Mouse (Mus musculus): ENCODE measurements around the gene Ppm1a. TPM values are rescaled to one million over a fixed set of nuclear protein-coding genes. Genes with fewer than 3 reads are reported as not detected.

Ppm1a gene
- polyA plus RNA-seq (2012; rRNA removed): 32.0 and 54.9 TPM in 2 replicates

DNA sequence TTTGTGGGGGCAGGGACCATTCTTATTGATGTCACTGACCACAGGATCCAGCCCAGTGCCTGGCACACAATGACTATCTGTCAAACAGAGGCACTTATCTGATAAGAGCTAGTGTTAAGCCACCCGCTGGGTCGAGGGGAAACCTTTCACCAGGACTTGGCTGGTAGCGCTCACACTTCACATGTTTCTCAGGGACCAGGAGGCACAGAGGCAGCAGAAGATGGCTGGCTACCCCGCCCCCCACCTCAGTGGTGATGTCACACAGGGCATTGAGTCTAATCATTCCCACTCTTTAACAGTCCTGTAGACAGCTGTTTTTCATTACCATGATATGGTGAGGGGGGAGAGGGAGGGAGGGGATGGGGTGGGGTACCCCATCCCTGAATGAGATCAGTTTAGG lies at the start of gene Ppm1a:
Ppm1a (plus strand) TSS at position 370 of the 400 bp plus-strand sequence.
- H3K4me3 ChIP-seq (replicated peaks; ENCODE audit: extremely low read depth, low read depth, low read length): no peak within 1 kb of the TSS
- WGBS: 33% methylated on average over 4 of the region's 4 CpGs
- TF ChIP-seq POLR2A (IDR thresholded peaks at IDR 0.05; ENCODE audit: borderline replicate concordance, extremely low read depth, low read depth, low read length) (no peak), CTCF (IDR thresholded peaks at IDR 0.05; ENCODE audit: insufficient read depth, low read length) (no peak)

DNA sequence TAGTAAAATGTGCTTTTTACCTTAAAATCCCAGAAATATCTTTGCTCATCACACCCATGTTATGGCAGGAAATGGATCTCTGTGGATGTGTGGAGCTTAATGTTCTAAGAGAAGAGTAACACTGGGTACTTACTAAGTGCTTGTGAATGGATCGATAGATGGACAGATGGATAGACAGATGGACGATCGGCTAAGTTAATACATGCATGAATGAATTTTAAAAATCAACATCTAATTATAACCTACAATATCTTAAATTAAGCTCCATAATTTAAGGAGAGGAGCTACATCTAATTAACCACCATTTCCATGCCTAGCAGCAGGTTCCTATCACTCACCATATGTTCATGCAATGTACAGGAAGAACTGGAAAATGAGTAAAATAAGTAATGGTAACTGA lies 47.3 kb upstream of the Ppm1a start:
- WGBS: 96% methylated on average over 3 of the region's 3 CpGs
- Histone ChIP-seq H3K4me3 (replicated peaks; ENCODE audit: extremely low read depth, low read depth, low read length) (no peak overlapping the region), H3K4me1 (ENCODE audit: control insufficient read depth, insufficient read depth, low read length) (no peaks in the 10 kb centered on the region)
- TF ChIP-seq CTCF (IDR thresholded peaks at IDR 0.05; ENCODE audit: insufficient read depth, low read length) (no peak), POLR2A (IDR thresholded peaks at IDR 0.05; ENCODE audit: borderline replicate concordance, extremely low read depth, low read depth, low read length) (no peak)
- no peak for DNase-seq

More for the DNA sequence above, at the start of gene Ppm1a:
- no peak for DNase-seq
- H3K4me1 ChIP-seq (ENCODE audit: control insufficient read depth, insufficient read depth, low read length): no peaks in the 10 kb centered on the region

DNA sequence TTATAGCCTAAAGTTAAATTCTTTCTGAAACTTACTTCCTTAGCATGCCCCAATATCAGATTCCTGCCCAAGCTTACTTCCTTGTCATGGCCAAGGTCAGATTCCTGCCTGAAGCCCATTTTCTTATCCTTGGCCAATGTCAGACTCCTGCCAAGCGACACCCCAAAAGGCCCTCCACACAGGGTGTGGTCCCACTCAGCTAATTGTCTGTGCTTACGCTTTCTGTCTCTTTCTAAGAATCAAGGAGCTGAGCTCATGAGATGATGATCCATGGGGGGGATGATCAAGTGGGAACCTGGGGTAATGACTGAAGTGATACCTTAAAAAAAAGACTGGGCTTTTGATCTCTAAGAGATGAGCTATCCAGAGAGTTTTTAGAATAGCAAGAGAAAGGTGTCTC lies 42.4 kb upstream of the Ppm1a start:
- no peaks in the 10 kb centered on the region for H3K4me1 ChIP-seq (ENCODE audit: control insufficient read depth, insufficient read depth, low read length)
- TF ChIP-seq CTCF (IDR thresholded peaks at IDR 0.05; ENCODE audit: insufficient read depth, low read length): no peak
- no peak for TF ChIP-seq POLR2A (IDR thresholded peaks at IDR 0.05; ENCODE audit: borderline replicate concordance, extremely low read depth, low read depth, low read length)
- DNase-seq: no peak
- WGBS: 84% methylated on average over 2 of the region's 2 CpGs
- H3K4me3 ChIP-seq (replicated peaks; ENCODE audit: extremely low read depth, low read depth, low read length): no peak overlapping the region

DNA sequence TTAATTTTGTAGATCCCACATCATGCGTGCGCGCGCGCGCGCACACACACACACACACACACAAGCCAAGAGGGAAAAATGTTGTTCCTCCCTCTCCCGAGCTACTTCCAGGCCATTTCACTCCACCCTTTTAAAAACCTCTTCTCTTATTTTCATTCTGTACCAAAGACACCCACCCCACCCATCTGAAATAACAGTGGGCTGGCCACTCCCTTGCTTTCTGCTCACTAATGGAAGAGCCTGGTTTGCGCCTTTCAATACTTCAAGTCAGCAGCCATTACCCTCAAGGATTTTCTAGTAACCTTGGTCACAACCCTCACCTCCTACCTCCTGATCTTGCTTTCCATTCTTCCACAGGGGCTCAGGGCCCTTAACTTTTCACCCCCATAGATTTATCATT lies 41.4 kb upstream of the Ppm1a start:
- WGBS: 94% methylated on average over 9 of the region's 9 CpGs

DNA sequence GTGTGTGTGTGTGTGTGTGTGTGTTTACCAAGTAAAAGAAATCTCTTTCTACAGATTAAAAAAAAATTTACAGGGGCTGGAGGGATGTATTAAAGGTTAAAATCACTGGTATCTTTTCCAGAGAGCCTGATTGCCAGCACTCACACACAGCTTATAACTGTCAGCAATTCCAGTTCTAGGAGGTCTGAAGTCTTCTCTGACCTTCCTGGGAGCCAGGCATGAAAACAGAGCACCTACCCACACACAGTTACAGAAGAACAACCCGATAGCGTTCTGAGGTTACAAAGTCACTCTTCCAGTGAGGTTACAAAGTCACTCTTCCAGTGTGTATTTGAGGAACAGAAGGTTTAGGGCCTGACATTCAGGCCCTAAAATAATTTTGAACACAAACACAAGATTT lies 38.2 kb upstream of the Ppm1a start:
- no peak for TF ChIP-seq POLR2A (IDR thresholded peaks at IDR 0.05; ENCODE audit: borderline replicate concordance, extremely low read depth, low read depth, low read length)
- no peak for TF ChIP-seq CTCF (IDR thresholded peaks at IDR 0.05; ENCODE audit: insufficient read depth, low read length)
- no peaks in the 10 kb centered on the region for H3K4me1 ChIP-seq (ENCODE audit: control insufficient read depth, insufficient read depth, low read length)
- DNase-seq: no peak
- H3K4me3 ChIP-seq (replicated peaks; ENCODE audit: extremely low read depth, low read depth, low read length): no peak overlapping the region
- 38% methylated on average over 2 of the region's 2 CpGs for WGBS

More for the DNA sequence above, 41.4 kb upstream of the Ppm1a start:
- no peaks in the 10 kb centered on the region for H3K4me1 ChIP-seq (ENCODE audit: control insufficient read depth, insufficient read depth, low read length)
- no peak overlapping the region for H3K4me3 ChIP-seq (replicated peaks; ENCODE audit: extremely low read depth, low read depth, low read length)
- TF ChIP-seq CTCF (IDR thresholded peaks at IDR 0.05; ENCODE audit: insufficient read depth, low read length): no peak
- TF ChIP-seq POLR2A (IDR thresholded peaks at IDR 0.05; ENCODE audit: borderline replicate concordance, extremely low read depth, low read depth, low read length): no peak
- no peak for DNase-seq

DNA sequence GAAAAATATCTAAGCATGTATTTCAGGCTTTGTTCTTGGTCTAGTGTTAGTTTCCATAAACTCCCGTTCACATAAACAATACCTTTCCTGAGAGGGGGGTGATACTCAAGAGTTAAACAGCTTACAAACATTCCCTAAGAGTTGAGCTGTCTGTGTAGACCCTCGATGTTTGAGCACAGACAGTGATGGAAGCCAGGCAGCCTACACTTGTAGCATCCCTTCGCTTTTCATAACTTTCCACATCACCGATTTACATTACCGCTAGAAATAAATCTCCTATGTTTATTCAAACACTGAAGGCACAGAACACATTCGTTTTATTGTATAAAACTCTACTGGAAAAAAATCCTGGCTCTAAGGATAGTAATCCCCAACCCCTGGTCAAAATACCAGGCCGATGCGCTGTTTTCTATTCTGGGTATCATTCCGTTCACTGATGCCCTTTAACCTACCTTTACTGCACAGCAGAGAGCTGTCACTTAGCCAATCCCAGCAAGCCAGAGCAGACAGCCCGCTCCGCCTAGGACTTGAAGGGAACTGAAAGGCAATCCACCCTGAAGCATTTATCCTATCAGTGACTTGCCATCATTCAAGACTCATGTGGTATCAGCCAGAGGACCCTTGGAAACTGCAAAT lies 37.7 kb upstream of the Ppm1a start:
- WGBS: 56% methylated on average over 11 of the region's 11 CpGs
- Histone ChIP-seq H3K4me1 (ENCODE audit: control insufficient read depth, insufficient read depth, low read length) (no peaks in the 10 kb centered on the region), H3K4me3 (replicated peaks; ENCODE audit: extremely low read depth, low read depth, low read length) (no peak overlapping the region)
- no peak for DNase-seq
- TF ChIP-seq CTCF (IDR thresholded peaks at IDR 0.05; ENCODE audit: insufficient read depth, low read length): no peak
- TF ChIP-seq POLR2A (IDR thresholded peaks at IDR 0.05; ENCODE audit: borderline replicate concordance, extremely low read depth, low read depth, low read length): no peak

DNA sequence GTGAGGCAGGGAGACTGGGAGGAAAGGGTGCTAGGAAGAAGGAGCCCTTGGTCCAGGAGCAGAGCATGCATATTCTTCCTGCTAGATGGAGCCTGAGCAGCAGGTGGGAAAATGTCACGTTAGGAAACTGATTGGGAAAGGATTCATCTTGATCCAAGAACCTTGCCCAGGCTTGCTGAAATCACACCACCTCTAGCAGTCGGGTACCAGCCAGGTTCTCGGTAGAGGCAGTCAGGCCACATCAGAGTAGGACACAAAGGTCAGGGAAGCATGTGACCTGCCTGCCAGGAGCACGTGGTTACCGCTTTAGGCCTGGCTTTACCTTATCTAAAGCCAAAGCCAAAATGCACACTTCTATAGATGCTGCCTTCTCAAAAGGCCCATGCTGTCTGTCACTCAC lies 35.5 kb upstream of the Ppm1a start:
- TF ChIP-seq POLR2A (IDR thresholded peaks at IDR 0.05; ENCODE audit: borderline replicate concordance, extremely low read depth, low read depth, low read length): no peak
- H3K4me1 ChIP-seq (ENCODE audit: control insufficient read depth, insufficient read depth, low read length): no peaks in the 10 kb centered on the region
- H3K4me3 ChIP-seq (replicated peaks; ENCODE audit: extremely low read depth, low read depth, low read length): no peak overlapping the region
- WGBS: 86% methylated on average over 5 of the region's 5 CpGs
- DNase-seq: no peak

DNA sequence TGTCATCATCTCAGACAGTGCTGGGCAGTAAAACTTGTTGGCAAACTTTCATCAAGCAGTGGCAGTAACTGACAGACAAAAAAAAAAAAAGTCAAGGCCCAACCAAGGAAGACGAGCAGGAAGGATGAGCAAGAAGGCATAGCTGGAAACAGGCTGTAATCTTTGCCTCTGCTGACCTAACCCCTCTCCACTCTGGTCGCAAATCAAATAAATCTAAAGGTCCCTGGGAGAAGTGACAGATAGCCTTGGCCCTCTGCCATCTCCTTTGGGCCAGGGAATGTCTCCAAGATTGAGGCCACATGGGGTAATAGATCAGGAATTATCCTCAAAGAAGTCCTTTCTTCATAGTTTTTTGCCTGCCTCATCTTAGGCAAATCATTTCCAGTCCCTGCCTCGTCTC lies 33.3 kb upstream of the Ppm1a start:
- Histone ChIP-seq H3K4me3 (replicated peaks; ENCODE audit: extremely low read depth, low read depth, low read length) (no peak overlapping the region), H3K4me1 (ENCODE audit: control insufficient read depth, insufficient read depth, low read length) (no peaks in the 10 kb centered on the region)
- DNase-seq: no peak
- 28% methylated on average over 3 of the region's 3 CpGs for WGBS
- no peak for TF ChIP-seq CTCF (IDR thresholded peaks at IDR 0.05; ENCODE audit: insufficient read depth, low read length)
- TF ChIP-seq POLR2A (IDR thresholded peaks at IDR 0.05; ENCODE audit: borderline replicate concordance, extremely low read depth, low read depth, low read length): no peak

DNA sequence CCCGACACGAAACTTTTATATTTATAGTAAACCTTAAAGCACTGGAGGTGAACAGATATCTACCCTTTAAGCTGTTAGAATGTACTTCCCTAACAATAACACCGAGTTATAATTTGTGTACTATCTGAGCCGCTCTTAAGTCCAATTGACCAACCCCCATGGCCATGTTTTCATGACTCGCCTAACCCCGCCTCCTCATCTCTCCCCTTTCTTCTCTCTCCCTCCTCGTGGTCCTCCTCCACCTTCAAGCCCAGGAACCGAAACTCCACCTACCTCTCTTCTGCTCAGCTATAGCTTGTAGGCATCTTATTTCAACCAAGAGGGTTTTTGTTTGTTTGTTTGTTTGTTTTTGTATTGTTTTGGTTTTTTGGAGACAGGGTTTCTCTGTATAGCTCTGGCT lies 30.2 kb upstream of the Ppm1a start:
- DNase-seq: no peak
- WGBS: 87% methylated on average over 8 of the region's 8 CpGs
- Histone ChIP-seq H3K4me3 (replicated peaks; ENCODE audit: extremely low read depth, low read depth, low read length) (no peak overlapping the region), H3K4me1 (ENCODE audit: control insufficient read depth, insufficient read depth, low read length) (no peaks in the 10 kb centered on the region)
- TF ChIP-seq CTCF (IDR thresholded peaks at IDR 0.05; ENCODE audit: insufficient read depth, low read length) (no peak), POLR2A (IDR thresholded peaks at IDR 0.05; ENCODE audit: borderline replicate concordance, extremely low read depth, low read depth, low read length) (no peak)

DNA sequence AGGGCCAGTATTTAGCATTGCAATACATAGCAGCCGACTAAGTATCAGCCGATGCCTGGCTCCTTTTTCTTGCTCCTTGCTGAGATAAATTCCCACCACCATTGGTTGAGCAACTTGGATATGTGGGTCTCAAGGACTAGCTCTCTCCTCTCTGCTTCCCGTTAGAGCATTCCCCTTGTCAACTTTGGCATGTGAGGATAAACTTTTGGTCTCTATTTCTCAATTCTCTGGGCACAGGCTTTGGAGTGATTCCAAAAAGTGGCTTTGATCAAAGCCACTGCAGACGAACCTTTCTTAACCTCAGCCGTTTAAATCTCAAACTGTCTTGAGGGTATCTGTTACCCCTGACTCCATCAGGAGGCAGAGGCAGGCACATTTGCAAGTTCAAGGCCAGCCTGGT lies 29.6 kb upstream of the Ppm1a start:
- DNase-seq: no peak
- H3K4me3 ChIP-seq (replicated peaks; ENCODE audit: extremely low read depth, low read depth, low read length): no peak overlapping the region
- WGBS: 48% methylated on average over 5 of the region's 5 CpGs
- H3K4me1 ChIP-seq (ENCODE audit: control insufficient read depth, insufficient read depth, low read length): no peaks in the 10 kb centered on the region
- TF ChIP-seq CTCF (IDR thresholded peaks at IDR 0.05; ENCODE audit: insufficient read depth, low read length) (no peak), POLR2A (IDR thresholded peaks at IDR 0.05; ENCODE audit: borderline replicate concordance, extremely low read depth, low read depth, low read length) (no peak)

All from lung, adult 2 months (tissue).